Mouse (Mus musculus) gastrocnemius, postnatal 36 days (tissue): Measurements from ENCODE around the gene Tcf7l1. TPM values are rescaled to one million over a fixed set of nuclear protein-coding genes. Genes with fewer than 3 reads are reported as not detected.
A peak's percentile ranks its signal among the peaks of the same experiment; 100 is the strongest.
"Not testable (repeated sequence)": the region's sequence is repeated elsewhere in the genome, so short reads cannot be mapped to it uniquely, and the experiment has no call there.

Experiments
- DNase-seq, 2 experiments: peaks; one replicate each; pipeline ENCODE4 v3.0.0; 2022
- intact Hi-C: fragments of 180-260 bp; cut with DNase I; formaldehyde crosslinking; loops from one replicate; pipeline ENCODE4 v1.15.1; 2025
- long read RNA-seq, 2 experiments: library from polyadenylated mRNA; stranded (forward); transcript quantifications; one replicate each; pipeline ENCODE4 v2.0.0; 2021
- total RNA-seq, 2 experiments: library from RNA; stranded (reverse); gene quantifications; 2 replicates each; pipeline ENCODE4 v1.2.3; 2021

Tcf7l1 gene
- 1 to 10 TPM; 4.0 to 5.7 TPM for total RNA-seq
- long read RNA-seq, experiment 1, partial matches to known transcripts: 0 of 14 reads
- long read RNA-seq, experiment 1, other reads (novel, unspliced or antisense): 12 of 14 reads
- long read RNA-seq, experiment 2, partial matches to known transcripts: 1 of 4 reads
- long read RNA-seq, experiment 2, other reads (novel, unspliced or antisense): 3 of 4 reads

DNA sequence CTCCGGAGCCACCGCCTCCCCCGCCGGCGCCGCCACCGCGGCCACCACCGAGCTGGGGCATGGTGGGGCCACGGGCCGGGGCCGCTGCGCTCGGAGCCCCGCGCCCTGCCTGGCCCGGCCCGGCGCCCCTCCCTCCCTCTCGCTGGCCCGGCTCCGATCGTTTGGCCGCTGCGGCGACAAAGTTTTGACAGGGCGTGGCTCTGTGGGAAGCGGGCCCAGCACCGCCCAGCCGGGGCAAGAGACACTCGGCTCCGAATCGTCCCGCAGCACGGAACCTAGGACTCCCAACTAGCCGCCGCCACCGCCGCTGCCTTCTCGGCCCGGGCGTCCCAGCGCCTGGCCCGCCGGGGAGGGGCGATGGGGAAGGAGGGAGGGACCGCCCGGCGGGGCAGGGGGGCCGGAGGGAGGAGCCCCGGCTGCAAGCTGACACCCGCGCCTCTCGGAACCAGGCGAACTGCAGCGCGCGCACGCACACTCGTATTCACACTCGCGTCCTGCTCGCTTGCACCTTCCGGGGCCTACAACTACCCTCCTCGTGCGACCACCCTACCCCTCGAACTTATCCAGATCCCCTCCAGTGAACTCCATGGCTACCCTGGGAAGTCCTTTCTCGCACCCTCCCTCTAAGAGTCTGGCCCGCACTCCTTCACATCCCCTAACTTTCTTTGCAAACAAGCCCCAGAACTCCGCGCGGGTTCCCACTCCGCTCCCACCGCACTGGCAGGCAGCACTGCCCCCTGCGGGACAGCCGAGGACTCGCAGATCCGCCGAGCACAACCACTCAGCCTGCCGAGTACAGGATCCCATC lies at the start of gene Tcf7l1:
TSS of gene Tcf7l1 (minus strand) at position 363 of the 808 bp plus-strand sequence.
- intact Hi-C loops: loop anchor here (1.0 to 2.0 kb wide), 2 partner anchors 113 to 154 kb away; no protein-coding TSS in a partner anchor
- DNase-seq: peak; percentile 92 to 93

DNA sequence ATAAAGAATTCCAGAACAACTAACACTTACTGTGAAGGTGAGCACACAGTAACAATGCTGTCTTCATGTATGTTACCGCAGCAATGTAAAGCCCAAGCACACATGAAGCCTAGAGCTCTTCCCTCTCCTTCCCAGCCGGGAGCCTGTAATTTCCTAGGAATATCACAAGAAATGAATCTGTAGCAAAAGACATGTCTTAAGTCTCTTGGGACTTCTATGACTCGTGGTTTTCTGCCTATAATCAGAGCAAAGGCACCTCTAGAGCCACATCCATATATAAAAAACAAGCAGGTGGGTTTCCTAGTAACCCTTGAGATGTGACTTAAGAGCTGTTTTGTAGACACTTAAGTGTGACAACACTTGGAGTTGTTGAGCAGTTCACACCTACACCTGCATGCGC lies 48.7 kb upstream of the Tcf7l1 start:
- intact Hi-C loops: no loop called here
- DNase-seq: no peak

DNA sequence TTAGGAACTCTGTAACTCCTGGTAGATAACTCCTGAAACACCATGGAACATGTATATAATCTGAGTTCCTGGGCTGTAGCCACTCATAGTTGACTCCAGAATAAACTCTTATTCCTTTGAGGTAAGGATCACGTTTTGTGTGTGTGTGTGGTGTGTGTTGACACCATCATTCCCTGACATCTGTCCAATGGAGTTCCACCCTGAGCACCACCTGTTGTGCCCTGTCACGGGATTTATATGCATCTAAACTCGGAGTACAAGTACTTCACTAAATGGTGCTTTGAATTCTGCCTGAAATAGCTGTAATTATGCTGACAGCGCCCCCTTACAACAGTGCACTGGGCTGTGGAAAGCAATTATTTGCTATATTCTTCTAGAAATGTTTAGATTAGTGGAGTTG lies 45.5 kb upstream of the Tcf7l1 start:
- no peak for DNase-seq
- intact Hi-C loops: loop anchor here (5.0 kb wide), 1 partner anchor 197 kb away; no protein-coding TSS in a partner anchor

DNA sequence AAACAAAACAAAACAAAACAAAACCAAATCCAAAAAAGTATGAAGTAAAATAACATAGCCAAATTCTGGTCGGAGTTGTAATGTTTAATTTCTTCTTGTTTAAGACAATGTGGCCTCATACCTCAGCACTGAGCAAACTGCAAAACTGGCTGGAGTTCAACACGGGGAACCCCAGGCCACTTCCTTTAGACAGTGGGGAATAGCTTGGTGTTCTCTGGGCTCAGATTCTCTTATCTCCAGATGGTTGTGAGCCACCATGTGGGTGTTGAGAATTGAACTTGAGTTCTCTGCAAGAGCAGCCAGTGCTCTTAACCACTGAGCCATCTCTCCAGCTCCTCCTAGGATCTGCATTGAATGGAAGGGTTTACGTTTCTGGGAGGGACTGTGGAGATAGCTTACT lies 42.8 kb upstream of the Tcf7l1 start:
- intact Hi-C loops: loop anchor here (5.0 kb wide), 1 partner anchor 195 kb away; no protein-coding TSS in a partner anchor
- no peak for DNase-seq

DNA sequence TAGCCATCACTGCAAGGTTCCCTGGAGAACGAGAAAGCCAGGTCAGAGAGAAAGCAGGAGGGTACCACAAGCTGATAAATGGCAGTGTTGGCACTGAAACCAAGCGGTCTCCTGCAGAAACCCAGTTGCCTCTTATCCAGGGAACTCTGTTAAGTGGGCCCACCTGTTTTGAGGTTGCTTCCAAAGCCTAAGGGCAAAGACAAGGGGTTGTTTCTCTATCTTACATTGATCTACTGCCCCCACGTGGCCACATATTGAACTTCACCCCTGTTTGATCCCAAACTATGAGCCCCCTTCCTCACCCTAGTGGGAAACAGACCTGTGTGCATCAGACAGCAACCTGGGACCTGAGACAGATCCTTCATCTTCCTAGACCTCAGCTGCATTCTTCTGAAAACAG lies 42.2 kb upstream of the Tcf7l1 start:
- intact Hi-C loops: loop anchor here (5.0 kb wide), 1 partner anchor 194 kb away; no protein-coding TSS in a partner anchor
- DNase-seq: peak; percentile 45 to 47

DNA sequence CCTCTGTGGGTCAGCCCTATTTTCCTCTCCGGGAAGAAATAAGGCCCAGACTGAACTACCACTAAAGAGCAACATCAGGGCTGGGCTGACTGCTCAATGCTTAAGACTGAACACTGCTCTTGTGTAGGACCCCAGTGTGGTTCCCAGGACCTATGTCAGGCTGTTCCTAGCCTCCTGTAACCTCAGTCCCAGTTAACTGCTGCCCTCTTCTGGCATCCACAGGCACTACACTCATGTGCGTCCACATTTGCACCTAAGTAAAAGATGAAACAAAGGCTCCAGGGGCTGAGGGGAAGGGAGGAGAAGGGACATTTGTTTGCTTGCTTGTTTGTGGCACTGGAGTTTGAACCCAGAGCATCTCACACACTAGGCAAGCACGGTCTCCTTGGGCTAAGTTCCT lies 39.8 kb upstream of the Tcf7l1 start:
- DNase-seq: no peak
- intact Hi-C loops: no loop called here

DNA sequence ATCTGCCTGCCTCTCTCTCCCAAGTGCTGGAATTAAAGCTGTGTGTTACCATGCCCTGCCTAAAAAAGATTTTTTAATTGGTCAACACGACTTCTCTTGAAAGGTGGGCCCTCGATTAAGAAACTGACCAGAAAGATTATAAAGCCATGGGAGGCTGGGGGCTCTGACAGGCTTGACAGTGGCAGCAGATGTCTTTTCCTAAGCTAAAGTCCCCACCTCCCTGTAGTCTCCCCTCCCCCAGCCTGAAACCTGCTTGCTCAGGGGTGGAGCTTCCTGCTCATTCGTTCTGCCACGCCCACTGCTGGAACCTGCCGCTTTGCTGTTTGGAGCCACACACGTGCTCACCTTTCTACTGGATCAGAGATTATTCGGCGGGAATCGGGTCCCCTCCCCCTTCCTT lies 39.0 kb upstream of the Tcf7l1 start:
- intact Hi-C loops, DNase-seq: not testable (repeated sequence)

DNA sequence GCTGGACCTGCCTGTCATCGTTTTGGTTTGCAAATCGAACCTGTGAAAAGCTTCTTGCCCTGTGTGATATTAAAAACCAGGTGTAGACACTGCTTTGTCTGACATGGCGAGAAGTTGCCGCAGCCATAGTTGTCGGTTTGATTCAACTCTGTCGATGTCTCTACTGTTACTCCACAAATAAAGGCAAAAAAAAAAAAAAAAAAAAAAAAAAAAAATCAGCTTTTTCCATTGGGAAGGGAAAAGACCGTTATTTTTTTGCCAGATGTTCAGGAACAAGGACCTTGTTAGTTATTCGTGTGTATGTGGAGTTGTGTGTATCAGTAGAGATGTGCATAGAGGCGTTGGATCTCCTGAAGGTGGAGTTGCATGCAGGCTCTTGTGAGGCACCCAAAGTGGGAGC lies 36.7 kb upstream of the Tcf7l1 start:
- no peak for DNase-seq
- intact Hi-C loops: no loop called here

DNA sequence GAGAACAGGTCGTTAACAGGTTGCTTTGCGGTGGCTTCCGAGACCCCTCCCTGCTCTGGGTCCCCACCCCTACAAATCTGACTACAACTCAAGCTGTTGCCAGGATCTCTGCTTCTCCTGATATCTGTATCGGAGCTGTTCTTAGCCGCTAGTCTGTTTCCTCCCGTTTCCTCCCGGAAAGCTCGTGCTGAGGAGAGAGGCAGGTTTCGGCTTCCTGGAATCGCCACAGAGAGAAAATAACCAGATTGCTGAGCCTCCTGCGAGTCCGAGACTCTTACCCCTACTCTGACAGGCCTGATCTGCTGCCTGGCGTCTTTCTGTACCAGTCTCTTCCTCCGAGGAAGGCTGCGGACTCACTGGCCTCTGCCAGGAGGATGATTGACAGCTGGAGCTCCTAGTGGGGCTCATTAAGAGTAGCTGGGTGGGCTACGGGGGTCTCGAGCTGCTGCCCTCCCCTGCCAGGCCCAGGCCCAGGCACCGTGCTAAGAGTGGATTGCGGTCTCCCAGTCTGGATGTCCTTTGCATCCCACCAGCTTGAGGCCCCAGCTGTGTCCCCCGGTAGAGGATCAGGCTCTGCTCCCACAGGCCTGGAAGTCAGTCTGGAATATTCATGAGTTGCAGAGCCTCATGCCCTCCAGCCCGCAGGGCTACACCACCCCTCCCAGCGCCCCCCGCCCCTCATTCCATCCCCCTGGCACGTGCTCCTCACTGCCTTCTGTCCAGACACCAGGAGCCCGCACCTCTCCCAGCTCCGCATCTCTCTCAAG lies 36.1 kb upstream of the Tcf7l1 start:
- intact Hi-C loops: no loop called here

DNA sequence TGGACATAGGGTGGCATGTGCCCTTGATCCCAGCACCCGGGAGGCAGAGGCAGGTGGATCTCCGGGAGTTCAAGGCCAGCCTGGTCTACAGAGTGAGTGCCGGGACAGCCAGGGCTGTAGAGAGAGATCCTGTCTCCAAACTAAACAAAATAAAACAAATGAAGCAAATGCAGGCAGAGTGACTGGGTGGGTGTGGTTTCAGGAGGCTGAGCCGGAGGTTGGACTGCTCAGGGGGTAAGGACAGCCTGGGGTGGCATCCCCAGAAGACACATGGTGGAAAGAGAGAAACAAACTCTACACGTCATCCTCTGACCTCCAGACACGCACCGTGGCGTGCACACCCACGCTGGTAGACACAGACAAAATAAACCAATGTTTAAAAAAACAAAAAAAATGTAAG lies 24.4 kb upstream of the Tcf7l1 start:
- intact Hi-C loops: no loop called here

More for the DNA sequence above, 36.1 kb upstream of the Tcf7l1 start:
- DNase-seq: no peak

DNA sequence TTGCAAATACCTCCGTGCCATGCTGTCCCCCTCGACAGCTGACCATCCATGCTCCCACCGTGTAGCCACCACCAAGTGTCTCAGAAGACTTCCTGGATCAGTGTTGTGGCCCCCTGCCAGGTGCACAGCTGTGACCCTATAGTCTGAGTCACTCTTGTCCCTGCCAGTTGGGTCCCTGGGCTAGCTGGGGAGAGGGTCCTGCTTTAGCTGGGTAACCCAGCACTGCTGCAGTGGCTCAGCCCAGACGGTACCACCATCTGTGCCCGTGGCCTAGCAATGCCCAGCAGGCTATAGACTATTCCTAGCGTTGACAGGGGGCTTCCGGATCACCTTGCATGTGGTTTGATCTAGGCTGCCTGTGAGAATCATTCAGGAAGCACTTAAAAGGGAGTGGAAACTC lies 21.2 kb upstream of the Tcf7l1 start:
- no peak for DNase-seq
- intact Hi-C loops: no loop called here

More for the DNA sequence above, 24.4 kb upstream of the Tcf7l1 start:
- DNase-seq: no peak

DNA sequence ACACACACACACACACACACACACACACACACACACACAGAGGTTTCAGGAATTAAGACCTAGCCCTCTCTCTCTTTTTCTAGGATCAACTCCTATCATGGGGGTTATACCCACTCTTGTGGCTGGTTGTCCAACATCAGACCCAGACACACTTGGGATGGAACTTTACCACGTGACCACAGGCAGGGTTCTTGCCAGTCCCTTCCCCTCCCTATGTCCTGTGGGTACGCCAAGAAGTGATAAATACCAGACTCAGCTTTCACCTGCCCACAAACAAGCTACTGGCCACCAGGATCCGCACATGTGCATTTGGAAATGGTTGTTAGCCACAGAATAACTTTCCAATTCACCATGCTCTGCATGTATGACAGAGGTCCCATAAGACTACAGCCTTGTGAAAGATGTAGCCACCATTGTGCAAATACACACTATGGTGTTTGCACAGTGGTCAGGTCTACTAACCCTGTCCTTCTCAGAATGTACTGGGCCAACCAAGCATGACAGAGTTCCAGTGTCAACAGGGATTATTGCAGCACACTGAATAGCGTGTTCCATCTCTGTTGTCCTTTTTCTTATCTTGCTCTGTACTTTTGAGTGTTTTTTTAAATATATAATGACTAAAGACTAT lies 20.6 kb upstream of the Tcf7l1 start:
- DNase-seq: no peak
- intact Hi-C loops: no loop called here

DNA sequence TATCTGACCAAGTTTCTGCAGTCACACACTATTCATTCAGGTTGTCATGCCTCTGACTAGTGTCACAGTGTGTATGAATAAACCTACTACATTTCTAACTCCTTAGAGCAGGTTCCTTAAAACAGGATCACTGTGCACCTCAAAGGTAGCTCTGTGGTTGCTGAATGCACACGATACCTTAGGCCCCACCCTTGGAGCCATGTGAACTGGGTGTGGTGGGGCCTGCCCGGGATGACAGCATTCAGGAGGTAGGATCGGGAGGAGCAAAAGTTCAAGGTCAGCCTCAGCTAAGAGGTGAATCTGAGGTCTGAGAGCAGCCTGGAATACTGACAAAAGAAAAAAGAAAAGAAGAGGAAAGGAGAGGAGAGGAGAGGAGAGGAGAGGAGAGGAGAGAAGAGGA lies 19.3 kb upstream of the Tcf7l1 start:
- intact Hi-C loops: no loop called here
- DNase-seq: no peak

DNA sequence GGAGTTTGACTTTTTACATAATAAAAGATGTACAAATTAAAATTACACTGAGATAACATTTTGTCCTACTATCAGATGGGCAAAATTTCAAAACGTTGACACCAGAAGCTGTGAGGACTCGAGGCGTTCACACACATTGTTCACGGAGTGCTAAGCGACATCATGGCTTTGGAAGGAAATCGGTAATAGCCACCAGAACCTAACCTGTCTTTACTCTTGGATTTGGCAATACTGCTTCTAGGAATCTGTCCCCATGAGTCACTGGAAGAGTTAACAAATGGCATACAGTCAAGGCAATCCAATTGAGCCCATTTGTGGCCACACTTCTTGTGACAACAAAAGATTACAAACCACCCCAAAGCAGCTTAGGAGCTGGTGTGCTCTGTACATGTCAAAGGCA lies 14.6 kb upstream of the Tcf7l1 start:
- DNase-seq: no peak

DNA sequence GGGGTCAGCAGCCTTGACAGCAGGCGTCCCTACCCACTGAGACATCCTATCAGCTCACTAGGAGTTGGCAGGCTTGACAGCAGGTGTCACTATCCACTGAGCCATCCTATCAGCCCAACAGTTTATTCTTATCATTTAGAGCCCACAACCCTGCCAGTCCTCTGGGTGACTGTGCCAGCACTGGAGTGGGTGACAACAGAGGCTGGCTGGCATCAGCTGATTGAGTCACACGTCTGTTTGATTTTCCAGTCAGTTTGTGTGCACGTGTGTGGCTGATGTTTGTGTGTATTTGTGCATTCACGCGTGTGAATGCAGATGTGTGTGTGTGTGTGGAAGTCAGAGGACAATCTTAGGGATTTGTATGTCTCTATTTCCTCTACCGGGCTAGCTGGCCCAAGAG lies 13.1 kb upstream of the Tcf7l1 start:
- intact Hi-C loops: no loop called here
- DNase-seq: no peak

More for the DNA sequence above, 14.6 kb upstream of the Tcf7l1 start:
- intact Hi-C loops: no loop called here

DNA sequence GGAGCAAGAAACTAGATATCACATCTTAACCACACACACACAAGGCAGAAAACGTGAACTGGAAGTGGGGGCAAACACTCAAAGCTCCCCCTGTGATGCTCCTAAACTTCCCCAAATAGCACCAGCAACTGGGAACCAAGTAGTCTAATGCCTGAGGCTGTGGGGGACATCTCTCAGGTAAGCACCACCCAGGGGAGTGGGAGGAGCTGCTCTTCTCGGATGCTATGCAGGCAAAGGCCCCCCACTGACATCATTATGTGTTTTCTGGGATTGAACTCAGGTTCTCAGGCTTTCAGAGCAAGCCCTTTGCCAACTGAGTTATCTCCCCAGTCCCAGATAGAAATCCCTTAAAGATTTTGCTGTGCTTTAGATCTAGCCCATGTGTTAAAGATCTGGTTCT lies 11.6 kb upstream of the Tcf7l1 start:
- DNase-seq: no peak
- intact Hi-C loops: no loop called here

DNA sequence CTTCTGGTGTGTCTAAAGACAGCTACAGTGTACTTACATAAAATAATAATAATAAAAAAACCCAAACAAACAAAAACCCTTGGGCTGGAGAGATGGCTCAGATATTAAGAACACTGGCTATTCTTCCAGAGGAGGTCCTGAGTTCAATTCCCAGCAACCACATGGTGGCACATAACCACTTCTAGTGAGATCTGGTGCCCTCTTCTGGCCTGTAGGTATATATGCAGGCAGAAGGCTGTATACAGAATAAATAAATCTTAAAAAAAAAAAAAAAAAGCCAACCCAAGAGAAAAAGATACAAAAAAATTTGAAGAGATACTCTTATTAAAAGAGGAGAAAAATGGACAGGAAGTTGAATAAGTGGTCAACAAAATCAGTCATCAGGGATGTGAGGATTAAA lies 8.7 kb upstream of the Tcf7l1 start:
- intact Hi-C loops: no loop called here
- DNase-seq: no peak

DNA sequence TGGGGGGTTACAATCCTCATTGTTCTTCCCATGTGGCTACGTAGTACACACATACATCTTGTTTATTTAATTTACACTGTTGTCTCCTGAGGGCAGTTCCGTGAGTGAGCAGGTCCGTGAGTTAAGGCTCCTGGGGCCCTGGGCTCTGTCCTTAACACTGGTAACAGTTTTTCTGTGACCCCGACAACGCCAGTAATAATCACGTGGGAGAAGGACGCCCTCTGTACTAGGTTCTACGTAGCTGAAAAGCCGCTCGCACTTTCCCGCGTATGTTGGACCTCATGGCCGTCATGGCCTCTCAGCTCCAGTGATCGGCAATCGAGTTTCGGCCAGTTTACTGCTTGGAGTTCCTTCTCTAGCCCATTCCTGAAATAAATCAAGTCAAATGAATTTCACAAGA lies 6.4 kb upstream of the Tcf7l1 start:
- intact Hi-C loops: no loop called here
- DNase-seq: no peak

DNA sequence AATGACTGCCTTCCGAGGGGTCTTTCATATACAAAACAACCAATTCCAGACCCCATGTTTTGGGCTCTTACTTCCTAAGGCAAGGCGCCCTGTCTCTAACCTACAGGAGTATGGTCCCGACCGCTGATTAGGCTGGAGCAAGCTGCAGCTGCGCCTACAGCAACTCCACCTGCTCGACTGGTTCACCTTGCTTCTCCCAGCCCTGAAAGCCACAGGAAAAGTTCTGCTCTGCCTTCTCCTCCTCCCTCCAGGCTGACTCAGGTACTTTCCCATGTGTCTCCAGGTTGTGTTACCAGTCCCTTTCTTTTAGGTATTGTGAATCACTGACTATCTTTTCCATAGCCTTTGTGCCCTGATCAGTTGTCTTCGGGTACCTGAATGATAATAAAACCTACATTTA lies 5.8 kb upstream of the Tcf7l1 start:
- no peak for DNase-seq
- intact Hi-C loops: no loop called here

DNA sequence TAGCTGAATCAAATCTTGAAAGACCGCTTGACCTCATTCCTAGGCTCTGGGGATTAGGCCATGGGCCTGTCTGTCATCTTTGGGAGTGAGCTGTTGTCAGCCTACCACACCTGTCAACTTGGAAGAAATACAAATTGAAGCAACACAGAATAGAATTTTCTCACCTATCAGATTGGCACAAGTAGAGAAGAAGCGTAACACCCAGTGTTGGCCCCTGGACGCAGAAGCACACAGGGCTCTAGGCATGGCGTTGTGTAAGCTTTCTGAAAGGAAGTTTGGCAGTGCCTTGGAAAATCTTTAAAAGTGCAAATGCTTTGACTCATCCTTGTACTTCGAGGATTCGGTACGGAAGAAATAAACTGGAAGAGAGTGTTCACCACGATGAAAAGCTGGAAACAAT lies 3.6 kb upstream of the Tcf7l1 start:
- intact Hi-C loops: no loop called here
- DNase-seq: no peak
